Mouse (Mus musculus) c-Kit-negative CD71-positive TER-119-positive erythroid progenitor cells, embryonic 14.5 days (primary cell): ENCODE data around the gene Pcnp.
"Not testable (repeated sequence)": the region's sequence is repeated elsewhere in the genome, so short reads cannot be mapped to it uniquely, and the experiment has no call there.

Experiments
- DNase-seq: peaks from one replicate; pipeline ENCODE4 v3.0.0-alpha.2; 2013; ENCODE audit warnings: low read depth, low spot score

Gene Pcnp

DNA sequence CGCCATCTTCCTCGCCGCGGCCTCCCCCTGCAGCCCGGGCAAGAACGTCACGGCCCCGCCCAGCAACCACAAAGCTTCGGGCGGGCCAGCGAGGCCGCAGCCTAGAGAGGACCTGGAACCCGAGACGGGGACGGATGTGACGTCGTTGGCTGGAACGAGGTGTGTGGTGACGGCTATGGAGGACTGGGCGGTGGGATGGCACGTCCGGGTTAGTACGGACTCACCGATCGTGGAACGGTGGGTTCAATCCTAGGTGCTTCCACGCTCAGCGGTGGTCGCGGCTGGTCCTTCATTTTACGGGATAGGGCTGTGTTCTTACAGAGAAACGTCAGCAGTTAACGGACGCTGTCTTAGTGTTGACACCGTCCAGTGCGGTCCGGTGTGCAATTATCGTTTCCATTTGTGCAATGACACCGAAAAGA lies at the start of gene Pcnp:
Gene Pcnp, minus strand, starts transcription at position 79 of the 422 bp plus-strand sequence.
- DNase-seq: peak; percentile 94

DNA sequence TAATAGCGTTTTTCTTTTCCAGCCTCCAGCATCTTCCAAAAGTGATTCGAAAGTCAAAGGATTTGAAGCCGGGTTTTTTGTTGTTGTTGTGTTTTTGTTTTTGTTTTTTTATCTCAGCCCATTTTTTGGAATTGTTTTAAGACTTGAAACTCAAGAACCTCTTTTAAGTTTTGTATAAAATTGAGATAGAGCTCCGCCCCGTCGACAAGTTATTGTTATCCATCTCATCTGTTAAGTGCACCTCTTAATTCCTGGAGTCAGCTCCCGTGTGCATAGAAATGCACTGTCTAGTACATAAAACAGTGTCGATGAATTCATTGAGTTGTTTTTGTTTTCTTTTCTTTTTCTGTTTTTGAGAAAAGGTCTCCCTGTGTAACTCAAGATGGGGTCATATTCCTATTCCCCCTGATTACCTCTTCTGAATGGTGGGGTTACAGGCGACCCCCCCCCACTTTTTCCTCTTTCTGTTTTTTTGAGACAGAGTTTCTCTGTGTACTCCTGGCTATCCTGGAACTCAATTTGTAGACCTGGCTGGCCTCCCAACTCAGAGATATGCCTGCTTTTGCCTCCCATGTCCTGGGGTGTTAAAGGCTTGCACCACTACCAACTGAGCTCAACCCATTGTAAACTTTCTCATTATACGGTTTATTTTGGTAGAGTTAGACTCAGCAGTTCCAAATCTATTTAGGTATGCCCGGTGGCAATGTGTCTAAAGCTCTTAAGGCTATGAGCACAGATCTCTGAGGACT lies 46.8 kb upstream of the Pcnp start:
- no peak for DNase-seq

GRCm38 (mm10) chr16:56075222-56076111 lies 45.9 kb upstream of the Pcnp start:
- DNase-seq: peak; percentile 77

DNA sequence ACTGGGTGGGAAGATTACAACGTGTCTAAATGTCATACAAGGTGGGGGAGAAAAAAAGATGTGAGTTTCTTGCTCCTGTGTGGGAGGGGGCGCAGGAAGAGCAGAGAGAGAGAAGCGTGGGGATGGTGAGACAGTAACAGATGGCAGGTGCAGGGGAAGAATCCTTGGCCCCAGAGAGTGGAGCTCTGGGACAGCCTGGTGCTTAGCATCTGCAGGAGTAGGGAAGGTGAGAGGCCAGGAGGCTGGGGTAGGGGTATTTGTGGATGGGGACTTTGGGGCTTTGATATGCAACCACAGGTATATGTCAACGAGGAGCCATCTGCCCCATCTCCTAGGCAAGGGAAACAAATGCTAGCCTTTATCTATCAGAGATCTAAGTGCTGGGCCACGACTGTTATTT lies 45.0 kb upstream of the Pcnp start:
- DNase-seq: no peak

GRCm38 (mm10) chr16:56074122-56074521 lies 44.6 kb upstream of the Pcnp start:
- DNase-seq: peak; percentile 29

DNA sequence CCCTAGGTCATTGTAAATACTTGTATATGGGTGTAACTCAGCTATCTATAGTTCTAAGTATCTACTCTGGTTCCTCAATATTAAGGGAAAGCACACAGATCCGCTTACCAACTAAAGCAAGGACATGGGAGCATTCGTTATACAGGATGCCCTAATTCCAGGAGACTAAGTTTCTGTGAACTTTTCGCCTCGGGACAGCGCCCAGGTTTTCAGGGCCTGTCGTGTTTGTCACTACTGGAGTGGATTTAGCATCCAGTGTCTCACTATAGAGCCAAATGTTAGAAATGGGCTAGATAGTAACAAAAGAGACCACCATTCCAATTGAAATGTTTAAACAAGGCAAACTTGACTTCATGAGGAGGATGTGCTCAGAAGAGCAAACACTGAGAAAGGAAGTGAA lies 43.6 kb upstream of the Pcnp start:
- not testable (repeated sequence) for DNase-seq

DNA sequence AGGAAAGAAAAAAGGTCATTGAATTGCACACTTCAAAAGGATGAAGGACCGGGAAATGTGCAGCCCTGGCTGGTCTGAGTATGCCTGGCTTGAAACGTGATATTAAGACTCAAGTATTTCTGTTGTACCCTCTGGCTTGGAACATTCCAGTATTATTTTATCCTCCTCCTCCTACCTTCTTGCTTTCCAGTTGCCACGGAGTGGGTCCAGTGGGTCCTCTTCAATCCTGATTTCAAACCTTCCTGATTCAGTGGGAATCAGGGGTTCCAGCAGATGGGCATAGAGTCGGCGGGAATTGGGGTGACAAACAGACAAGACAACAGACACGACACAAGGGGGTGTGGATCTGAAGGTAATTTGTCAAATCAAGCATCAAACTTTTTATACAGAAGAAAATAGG lies 43.0 kb upstream of the Pcnp start:
- no peak for DNase-seq

DNA sequence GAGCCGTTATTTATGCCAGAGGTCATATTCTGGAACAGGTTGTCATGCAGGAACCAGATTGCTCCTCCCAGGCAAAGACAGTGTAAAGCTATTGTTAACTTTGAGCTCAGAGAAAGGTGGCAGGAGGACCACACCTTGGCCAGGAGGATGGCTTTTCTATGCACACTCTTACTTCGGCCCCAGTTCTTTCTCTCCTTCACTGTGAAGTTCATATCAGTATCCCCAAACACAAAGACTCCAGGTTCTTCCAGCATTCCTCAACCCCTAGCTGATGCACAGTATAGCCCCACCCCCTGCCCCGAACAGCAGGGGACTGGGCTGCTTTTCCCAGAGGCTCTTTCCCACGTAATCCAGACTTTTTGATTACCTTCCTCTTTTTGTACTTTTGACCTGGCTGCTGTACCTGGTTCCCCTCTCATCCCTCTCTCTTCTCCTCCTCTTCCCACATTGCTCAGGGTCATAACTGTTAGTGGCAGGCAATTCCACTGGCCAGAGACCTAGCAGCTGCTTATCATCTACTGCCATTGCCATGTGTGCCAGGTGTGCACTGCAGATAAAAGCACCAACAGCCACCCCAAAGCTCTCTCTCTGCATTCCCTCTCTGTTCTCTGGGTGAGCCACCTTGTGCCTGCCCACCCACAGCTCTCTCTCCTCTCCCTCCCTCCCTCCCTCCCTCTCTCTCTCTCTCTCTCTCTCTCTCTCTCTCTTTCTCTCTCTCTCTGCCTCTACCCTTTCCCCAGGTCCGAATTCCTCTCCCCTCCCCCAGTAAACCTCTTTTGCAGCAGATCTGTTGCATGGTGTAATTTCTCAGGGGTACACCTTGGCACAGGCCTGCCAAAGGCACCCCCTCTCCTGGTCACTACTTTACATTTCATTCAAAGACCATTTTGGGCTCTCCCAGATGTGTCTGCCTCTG lies 42.0 kb upstream of the Pcnp start:
- DNase-seq: peak; percentile 88

DNA sequence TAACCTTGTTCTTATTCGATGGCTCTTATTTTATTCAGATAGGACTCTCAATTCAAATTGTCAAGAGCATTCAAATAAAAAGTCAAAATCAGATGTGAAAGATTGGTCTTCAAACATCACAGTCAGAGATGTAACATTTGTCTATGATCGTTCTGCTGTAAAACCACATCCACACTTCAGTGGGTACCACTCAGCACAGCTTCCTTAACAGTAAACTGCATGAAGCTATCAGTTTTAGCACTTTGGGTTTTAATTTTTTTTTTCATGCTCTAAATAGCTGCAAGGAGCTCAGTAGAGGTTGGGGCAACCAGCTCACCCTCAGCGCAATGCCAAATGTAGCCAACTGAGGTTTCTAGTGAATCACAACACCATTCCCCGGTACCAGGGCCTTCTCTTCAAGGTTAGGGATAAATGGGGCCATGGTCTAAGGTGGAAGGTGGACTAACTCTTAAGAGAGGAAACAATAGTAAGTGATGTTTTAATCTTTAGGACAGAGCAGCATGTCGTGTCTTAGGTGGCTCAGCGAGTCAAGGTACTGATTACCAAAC lies 39.1 kb upstream of the Pcnp start:
- no peak for DNase-seq

DNA sequence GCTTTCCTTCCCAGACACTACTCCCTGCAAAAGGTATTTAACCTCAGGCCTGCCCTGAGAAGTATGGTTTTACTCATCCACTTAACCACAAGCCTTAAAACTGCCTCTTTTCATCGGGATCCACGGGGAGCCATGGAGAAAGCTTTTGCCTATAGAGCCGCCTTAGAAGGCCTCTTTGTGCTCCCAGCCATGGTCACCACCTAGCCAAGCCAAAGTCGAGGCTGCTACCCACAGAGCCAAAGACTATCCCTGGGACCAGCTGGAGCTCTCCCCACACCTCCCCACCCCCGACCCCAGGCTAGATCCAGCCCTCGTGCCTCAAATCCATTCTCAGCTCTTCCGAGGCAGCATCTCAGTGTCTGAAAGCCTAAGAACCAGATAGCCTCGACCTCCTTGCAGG lies 36.6 kb upstream of the Pcnp start:
- no peak for DNase-seq

GRCm38 (mm10) chr16:56064334-56064990 lies 34.9 kb upstream of the Pcnp start:
- peak; percentile 57 for DNase-seq

- DNase-seq: no peak
Observed at GRCm38 (mm10) chr16:56062981-56063380, 33.4 kb upstream of the Pcnp start.

DNA sequence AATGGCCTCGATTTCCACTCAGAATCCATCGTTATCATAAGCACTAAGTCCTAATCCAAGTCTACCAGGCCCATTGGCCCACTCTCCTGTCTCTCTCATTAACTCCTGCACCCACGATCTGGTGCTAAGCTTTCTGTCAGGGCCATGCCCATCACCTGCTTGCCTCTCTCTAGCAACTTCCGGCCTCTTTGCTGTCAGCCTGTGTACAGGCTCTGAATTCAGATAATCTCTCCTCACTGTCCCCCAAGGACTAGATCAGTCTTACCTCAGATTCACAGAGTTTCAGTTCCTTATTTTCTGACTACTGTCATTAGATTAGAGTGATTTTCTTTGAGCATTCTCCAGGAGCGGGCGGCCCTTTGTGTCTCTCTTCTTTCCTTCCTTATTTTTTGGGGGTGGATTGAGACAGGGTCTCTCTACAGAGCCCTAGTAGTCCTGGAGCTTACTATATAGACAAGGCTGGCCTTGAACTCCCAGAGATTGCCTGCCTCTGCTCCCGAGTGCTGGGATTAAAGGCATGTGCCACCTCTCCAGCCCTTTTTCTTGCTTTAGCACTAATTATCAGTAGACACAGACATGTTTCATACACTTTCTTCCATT lies 32.6 kb upstream of the Pcnp start:
- DNase-seq: no peak

DNA sequence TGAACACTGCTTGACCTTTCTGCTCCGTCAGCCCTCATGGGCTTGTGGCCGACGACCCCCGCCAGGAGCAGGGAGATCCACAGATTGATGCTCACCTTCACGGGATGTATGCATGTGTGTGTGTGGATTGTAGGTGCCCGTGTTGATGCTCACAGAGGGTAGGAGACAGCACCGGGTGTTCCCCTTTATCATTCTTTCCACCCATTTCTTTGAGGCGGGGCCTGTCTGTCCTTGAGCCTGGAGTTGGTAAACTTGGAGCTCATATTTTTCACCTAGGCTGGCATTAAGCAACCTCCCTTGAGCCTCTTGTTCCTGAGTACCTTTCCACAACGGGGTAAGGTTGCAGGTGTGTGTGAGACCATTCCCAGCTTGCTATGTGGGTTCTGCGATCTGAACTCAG lies 28.6 kb upstream of the Pcnp start:
- no peak for DNase-seq

DNA sequence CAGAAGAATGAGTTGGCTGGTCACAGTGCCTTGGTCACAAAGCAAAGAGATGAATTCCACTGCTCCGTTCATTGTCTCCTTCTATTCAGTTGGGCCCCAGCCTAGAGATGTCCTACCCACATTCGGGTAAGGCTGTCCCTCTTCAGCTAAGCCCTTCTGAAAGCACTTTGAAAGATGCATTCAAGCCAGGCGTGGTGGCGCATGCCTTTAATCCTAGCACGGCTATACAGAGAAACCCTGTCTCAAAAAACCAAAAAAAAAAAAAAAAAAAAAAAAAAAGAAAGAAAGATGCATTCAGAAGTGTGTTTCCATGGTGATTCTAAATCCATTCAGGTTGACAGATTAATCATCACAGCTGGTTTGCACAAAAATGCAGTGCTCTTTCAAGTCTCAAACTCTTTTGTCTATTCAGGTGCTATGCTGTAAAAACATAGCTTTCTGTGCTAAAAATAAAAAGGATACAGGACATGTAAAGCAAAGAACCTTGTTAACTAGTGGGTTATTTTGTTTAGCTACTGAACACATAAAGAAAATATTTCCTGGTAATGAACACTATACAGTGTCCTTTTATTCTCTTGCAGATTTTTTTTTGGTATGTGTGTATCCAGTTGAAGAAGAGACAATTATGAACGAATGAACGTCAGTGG lies 27.5 kb upstream of the Pcnp start:
- DNase-seq: no peak

DNA sequence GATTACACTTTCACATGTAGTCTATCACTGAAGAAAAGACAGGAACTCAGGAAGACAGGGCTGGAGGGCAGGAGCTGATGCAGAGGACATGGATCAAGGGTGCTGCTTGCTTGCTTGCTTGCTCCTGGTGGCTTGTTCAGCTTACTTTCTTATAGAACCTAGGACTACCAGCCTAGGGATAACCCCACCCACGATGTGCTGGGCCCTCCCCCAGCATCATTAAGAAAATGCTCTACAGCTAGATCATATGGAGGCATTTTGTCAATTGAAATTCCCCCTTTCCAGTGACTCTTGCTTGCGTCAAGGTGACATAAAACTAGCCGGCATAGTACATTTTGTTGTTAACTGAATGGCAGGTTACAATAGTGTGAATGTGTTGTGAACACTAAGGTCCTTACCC lies 26.4 kb upstream of the Pcnp start:
- no peak for DNase-seq

GRCm38 (mm10) chr16:56048038-56048437 lies 18.5 kb upstream of the Pcnp start, which contains the start of gene Senp7:
Gene Senp7 (plus strand): TSS chr16:56048338.
- DNase-seq: not testable (repeated sequence)

GRCm38 (mm10) chr16:56038090-56038489 lies 8.6 kb upstream of the Pcnp start:
- DNase-seq: no peak

DNA sequence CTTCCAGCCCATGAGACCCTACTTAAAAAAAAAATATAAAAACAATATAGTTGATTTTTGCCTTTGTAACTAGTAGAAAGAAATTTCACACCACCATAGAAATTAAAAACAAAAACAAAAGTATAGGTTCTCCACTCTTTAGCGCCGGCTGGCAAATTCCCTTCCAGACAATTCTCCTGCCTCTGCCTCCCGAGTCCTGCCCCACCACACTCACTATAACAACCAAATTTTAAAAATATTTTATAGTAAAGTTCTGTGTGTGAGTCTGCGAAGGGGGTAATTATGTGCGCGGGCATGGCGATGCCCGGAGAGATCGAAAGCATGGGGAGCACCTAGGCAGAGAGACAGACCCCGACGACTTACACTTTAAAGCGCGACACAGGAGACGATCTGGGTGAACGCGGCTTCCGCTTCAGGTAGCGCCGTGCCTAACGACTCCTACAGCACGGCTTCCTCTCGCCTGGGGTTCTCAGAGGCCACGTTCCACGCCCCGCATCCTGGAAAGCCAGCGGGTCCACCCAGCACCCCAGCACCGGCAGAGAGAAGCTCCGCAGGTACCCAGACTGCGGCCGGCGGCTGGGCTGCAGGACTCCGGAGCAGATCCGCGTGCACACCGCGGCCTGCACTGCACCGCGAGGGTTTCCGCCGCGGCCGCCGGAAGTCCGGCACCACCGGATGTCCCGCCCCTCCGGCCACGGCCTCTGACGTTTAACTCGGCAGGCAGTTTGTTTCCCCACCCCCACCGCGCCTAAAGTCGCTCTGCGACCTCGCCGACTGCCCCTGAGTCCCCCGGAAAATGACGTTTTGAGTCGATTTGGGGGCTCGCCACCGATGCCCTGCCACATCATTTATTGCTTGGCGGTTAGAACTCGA lies 7.8 kb upstream of the Pcnp start, which contains the start of gene Trmt10c:
Gene Trmt10c, minus strand, starts transcription at position 682 of the 873 bp plus-strand sequence.
- peak; percentile 82 for DNase-seq
